Mouse (Mus musculus) stomach, postnatal 0 days (tissue): Measurements from ENCODE around the gene Cldn6.

Source experiments
- CTCF ChIP-seq: IDR thresholded peaks from 2 replicates; pipeline ENCODE4 v1.5.1; 2016; ENCODE audit warnings: antibody characterized with exemption, low read depth, mild to moderate bottlenecking, moderate library complexity
- EP300 ChIP-seq: optimal IDR thresholded peaks from 2 replicates; pipeline ENCODE3; 2016; ENCODE audit warnings: antibody characterized with exemption

DNA sequence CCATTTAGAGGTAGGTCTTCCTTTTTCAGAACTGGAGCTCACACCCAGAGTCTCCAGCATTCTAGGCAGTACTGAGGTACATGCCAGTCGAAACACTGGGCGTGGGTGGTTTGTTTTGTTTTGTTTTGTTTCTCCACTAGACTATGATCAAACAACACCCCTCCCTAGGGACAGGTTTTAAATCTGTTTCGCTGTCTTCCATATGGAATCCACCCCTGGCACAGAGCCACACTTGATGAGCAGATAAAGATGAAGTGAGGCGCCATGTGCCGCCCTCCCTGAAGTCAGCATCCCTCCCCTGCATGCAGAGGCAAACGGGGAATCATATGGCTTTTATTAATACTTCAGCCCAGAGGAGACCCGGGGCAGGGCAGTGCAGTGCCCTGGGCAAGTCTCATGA, 25.7 kb downstream of the Cldn6 start:
- TF ChIP-seq EP300, result no peak
- TF ChIP-seq CTCF, result no peak
